Mouse (Mus musculus): ENCODE results near the gene Siglece. TPM values are rescaled to one million over a fixed set of nuclear protein-coding genes. Genes with fewer than 3 reads are reported as not detected.

The Siglece gene
- polyA plus RNA-seq, 1 experiment from 2014 or later, result 0.62 TPM

GRCm38 (mm10) chr7:43622927-43623326, 37.0 kb downstream of the Siglece start:
- H3K27me3 ChIP-seq, result no peaks in the 10 kb centered on the region
- no peak overlapping the region for H3K4me3 ChIP-seq
- ATAC-seq (ENCODE audit: low FRiP score, low read depth), result no peak
- no peak overlapping the region for H3K27ac ChIP-seq
- 83% methylated on average over 7 of the region's 7 CpGs for WGBS
- H3K9ac ChIP-seq, result no peak overlapping the region
- H3K4me1 ChIP-seq, result no peaks in the 10 kb centered on the region
- no peaks in the 10 kb centered on the region for H3K9me3 ChIP-seq
- no peaks in the 10 kb centered on the region for H3K36me3 ChIP-seq
- H3K4me2 ChIP-seq (replicated peaks), result no peak overlapping the region

- no peak overlapping the region for H3K4me3 ChIP-seq
- H3K27ac ChIP-seq, result no peak overlapping the region
- no peaks in the 10 kb centered on the region for H3K9me3 ChIP-seq
- no peak overlapping the region for H3K9ac ChIP-seq
- no peak for ATAC-seq (ENCODE audit: low FRiP score, low read depth)
- no peaks in the 10 kb centered on the region for H3K27me3 ChIP-seq
- no peaks in the 10 kb centered on the region for H3K36me3 ChIP-seq
- 89% methylated on average over 14 of the region's 14 CpGs for WGBS
- no peaks in the 10 kb centered on the region for H3K4me1 ChIP-seq
- H3K4me2 ChIP-seq (replicated peaks), result no peak overlapping the region
Observed at GRCm38 (mm10) chr7:43613816-43614551, 46.0 kb downstream of the Siglece start.

GRCm38 (mm10) chr7:43608316-43608824, 51.6 kb downstream of the Siglece start:
- no peak overlapping the region for H3K4me3 ChIP-seq
- no peaks in the 10 kb centered on the region for H3K36me3 ChIP-seq

GRCm38 (mm10) chr7:43607743-43608287, 52.1 kb downstream of the Siglece start:
- ATAC-seq (ENCODE audit: low FRiP score, low read depth), result no peak
- H3K4me1 ChIP-seq, result no peaks in the 10 kb centered on the region
- H3K4me2 ChIP-seq (replicated peaks), result peak overlapping the region; percentile 79
- no peak overlapping the region for H3K27ac ChIP-seq
- no peaks in the 10 kb centered on the region for H3K36me3 ChIP-seq
- no peaks in the 10 kb centered on the region for H3K9me3 ChIP-seq
- no peak overlapping the region for H3K9ac ChIP-seq
- peaks cover 9% of the 10 kb centered on the region; the same call in 1 of the 2 replicates for H3K27me3 ChIP-seq
- no peak overlapping the region for H3K4me3 ChIP-seq
- 36% methylated on average over 5 of the region's 5 CpGs for WGBS

More at GRCm38 (mm10) chr7:43608316-43608824, 51.6 kb downstream of the Siglece start:
- Histone ChIP-seq H3K9ac (no peak overlapping the region), H3K27ac (no peak overlapping the region), H3K4me1 (no peaks in the 10 kb centered on the region), H3K9me3 (no peaks in the 10 kb centered on the region), H3K4me2 (replicated peaks) (no peak overlapping the region), H3K27me3 (peaks cover 9% of the 10 kb centered on the region; the same call in 1 of the 2 replicates)
- WGBS, result 73% methylated on average over 7 of the region's 7 CpGs
- ATAC-seq (ENCODE audit: low FRiP score, low read depth), result no peak

- Histone ChIP-seq H3K4me2 (replicated peaks) (peak within 1 kb of the TSS; percentile 79), H3K4me1 (no peaks in the 10 kb centered on the region), H3K27me3 (peaks cover 9% of the 10 kb centered on the region; the same call in 1 of the 2 replicates), H3K4me3 (peak within 1 kb of the TSS; percentile 45), H3K9me3 (no peaks in the 10 kb centered on the region), H3K27ac (no peak within 1 kb of the TSS), H3K36me3 (no peaks in the 10 kb centered on the region), H3K9ac (peak within 1 kb of the TSS; percentile 55; the same call in 1 of the 2 replicates)
- peak; percentile 92 for ATAC-seq (ENCODE audit: low FRiP score, low read depth)
- WGBS, result 16% methylated on average over 41 of the region's 41 CpGs
Observed at GRCm38 (mm10) chr7:43606896-43607742, 52.8 kb downstream of the Siglece start, which contains the start of gene Zfp819. TSS of gene Zfp819 (plus strand) at chr7:43607169.

GRCm38 (mm10) chr7:43601884-43602283, 58.1 kb downstream of the Siglece start:
- no peak overlapping the region for H3K9ac ChIP-seq

More at GRCm38 (mm10) chr7:43601884-43602283, 58.1 kb downstream of the Siglece start:
- no peak overlapping the region for H3K4me2 ChIP-seq (replicated peaks)
- H3K27ac ChIP-seq, result no peak overlapping the region
- H3K36me3 ChIP-seq, result no peaks in the 10 kb centered on the region
- 35% methylated on average over 5 of the region's 5 CpGs for WGBS
- no peak overlapping the region for H3K4me3 ChIP-seq
- no peaks in the 10 kb centered on the region for H3K9me3 ChIP-seq
- no peaks in the 10 kb centered on the region for H3K27me3 ChIP-seq
- no peak for ATAC-seq (ENCODE audit: low FRiP score, low read depth)
- 0 out of 2 replicates have a peak, but pooled peaks cover 6% of the 10 kb centered on the region for H3K4me1 ChIP-seq

Other genes with a start within 250 kb of the Siglece start
- not detected in 2 replicates for gene Lim2, start 232.5 kb downstream of the Siglece start, polyA plus RNA-seq (2015; fragmentation: Nextera tagmentation; extraction: Ambion mirVana)
- 0.89 and 1.1 TPM in 2 replicates for gene Nkg7, start 223.1 kb downstream of the Siglece start, polyA plus RNA-seq (2015; fragmentation: Nextera tagmentation; extraction: Ambion mirVana)
- gene Cldnd2, start 219.4 kb downstream of the Siglece start, polyA plus RNA-seq (2015; fragmentation: Nextera tagmentation; extraction: Ambion mirVana), result not detected in 2 replicates
- 272 and 301 TPM in 2 replicates for gene Etfb, start 216.1 kb downstream of the Siglece start, polyA plus RNA-seq (2015; fragmentation: Nextera tagmentation; extraction: Ambion mirVana)
- not detected in 2 replicates for gene Gm45233, start 216.0 kb downstream of the Siglece start, polyA plus RNA-seq (2015; fragmentation: Nextera tagmentation; extraction: Ambion mirVana)
- gene Vsig10l, start 197.0 kb downstream of the Siglece start, polyA plus RNA-seq (2015; fragmentation: Nextera tagmentation; extraction: Ambion mirVana), result 3.9 and 4.8 TPM in 2 replicates
- 1.8 and 2.0 TPM in 2 replicates for gene Iglon5, start 170.1 kb downstream of the Siglece start, polyA plus RNA-seq (2015; fragmentation: Nextera tagmentation; extraction: Ambion mirVana)
- not detected in 2 replicates for gene 4931406B18Rik, start 154.2 kb downstream of the Siglece start, polyA plus RNA-seq (2015; fragmentation: Nextera tagmentation; extraction: Ambion mirVana)
- 1.2 and 1.5 TPM in 2 replicates for gene Cd33, start 115.7 kb downstream of the Siglece start, polyA plus RNA-seq (2015; fragmentation: Nextera tagmentation; extraction: Ambion mirVana)
- 4.8 and 4.9 TPM in 2 replicates for gene Zfp658, start 97.9 kb downstream of the Siglece start, polyA plus RNA-seq (2015; fragmentation: Nextera tagmentation; extraction: Ambion mirVana)
- 14.4 and 15.4 TPM in 2 replicates for gene Zfp719, start 80.6 kb downstream of the Siglece start, polyA plus RNA-seq (2015; fragmentation: Nextera tagmentation; extraction: Ambion mirVana)
- gene Zfp819, start 53.0 kb downstream of the Siglece start, polyA plus RNA-seq (2015; fragmentation: Nextera tagmentation; extraction: Ambion mirVana), result 0.27 and 0.33 TPM in 2 replicates
- not detected in 2 replicates for gene Ceacam18, start 25.5 kb downstream of the Siglece start, polyA plus RNA-seq (2015; fragmentation: Nextera tagmentation; extraction: Ambion mirVana)
- gene Ctu1, start 11.9 kb upstream of the Siglece start, polyA plus RNA-seq (2015; fragmentation: Nextera tagmentation; extraction: Ambion mirVana), result 15.0 and 15.2 TPM in 2 replicates
- gene Klk14, start 30.3 kb upstream of the Siglece start, polyA plus RNA-seq (2015; fragmentation: Nextera tagmentation; extraction: Ambion mirVana), result not detected in 2 replicates
- 0.37 and 0.79 TPM in 2 replicates for gene Klk13, start 52.4 kb upstream of the Siglece start, polyA plus RNA-seq (2015; fragmentation: Nextera tagmentation; extraction: Ambion mirVana)
- gene Klk12, start 108.7 kb upstream of the Siglece start, polyA plus RNA-seq (2015; fragmentation: Nextera tagmentation; extraction: Ambion mirVana), result not detected in 2 replicates
- 0.27 and 0.70 TPM in 2 replicates for gene Klk11, start 114.4 kb upstream of the Siglece start, polyA plus RNA-seq (2015; fragmentation: Nextera tagmentation; extraction: Ambion mirVana)
- gene Klk10, start 120.9 kb upstream of the Siglece start, polyA plus RNA-seq (2015; fragmentation: Nextera tagmentation; extraction: Ambion mirVana), result 2.0 and 2.1 TPM in 2 replicates
- gene Klk9, start 131.7 kb upstream of the Siglece start, polyA plus RNA-seq (2015; fragmentation: Nextera tagmentation; extraction: Ambion mirVana), result 0.38 and 0.55 TPM in 2 replicates
- 16.8 and 19.0 TPM in 2 replicates for gene Klk8, start 137.4 kb upstream of the Siglece start, polyA plus RNA-seq (2015; fragmentation: Nextera tagmentation; extraction: Ambion mirVana)
- not detected in 2 replicates for gene Klk7, start 151.1 kb upstream of the Siglece start, polyA plus RNA-seq (2015; fragmentation: Nextera tagmentation; extraction: Ambion mirVana)
- gene Klk6, start 164.3 kb upstream of the Siglece start, polyA plus RNA-seq (2015; fragmentation: Nextera tagmentation; extraction: Ambion mirVana), result not detected in 2 replicates
- 0.26 and 0.27 TPM in 2 replicates for gene Klk5, start 181.8 kb upstream of the Siglece start, polyA plus RNA-seq (2015; fragmentation: Nextera tagmentation; extraction: Ambion mirVana)
- gene Klk4, start 221.0 kb upstream of the Siglece start, polyA plus RNA-seq (2015; fragmentation: Nextera tagmentation; extraction: Ambion mirVana), result 0.20 and 0.27 TPM in 2 replicates